Comparison of ENCODE assay signal across 14 mouse cellular contexts in the genomic region with DNA sequence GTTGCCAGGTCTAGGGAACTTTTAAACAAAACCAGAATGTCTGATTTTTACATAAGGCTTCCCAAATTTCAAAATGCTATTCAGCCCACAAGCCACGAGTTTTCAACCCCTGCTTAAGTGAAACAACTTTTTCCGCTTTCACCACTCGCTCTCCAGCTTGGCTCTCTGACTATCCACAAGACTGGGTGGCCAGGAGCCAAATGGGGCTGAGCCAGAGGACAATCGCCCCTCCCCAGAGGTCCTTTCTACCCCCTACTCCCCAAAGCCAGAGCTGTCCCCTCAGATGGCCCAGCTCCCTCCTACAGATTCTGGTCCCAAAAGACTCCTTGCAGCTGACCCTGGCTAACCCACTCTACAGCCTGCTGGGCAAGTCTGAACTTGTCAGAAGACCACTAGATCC. TPM values are rescaled to one million over a fixed set of nuclear protein-coding genes. Genes with fewer than 3 reads are reported as not detected.
A peak's percentile ranks its signal among the peaks of the same experiment; 100 is the strongest.
DNase-seq lines count a peak whose midpoint lies in the region; ATAC-seq and TF ChIP-seq lines count a peak whose summit lies in the region.
"Had no signal": no experiment of that assay in that cellular context is flagged by ENCODE, and none has a peak within 500 bp of the region (broad histone marks: within the 10 kb centered on the region; RNA-seq: fewer than 3 reads in every experiment).

No protein-coding gene starts in this region.

- WGBS in lung, postnatal 0 days, result 48% methylated on average over 4 of the region's 4 CpGs
- 47% methylated on average over 4 of the region's 4 CpGs for WGBS in limb, embryonic 14.5 days

- H3K27ac ChIP-seq in lung, postnatal 0 days (ENCODE audit: low read length), result no peak overlapping the region
- H3K27ac ChIP-seq in limb, embryonic 14.5 days (replicated peaks; ENCODE audit: low read depth, low read length), result no peak overlapping the region
- H3K27ac ChIP-seq: liver, embryonic 14.5 days had no signal

- no peak overlapping the region for H3K9ac ChIP-seq in lung, postnatal 0 days (replicated peaks; ENCODE audit: low read depth)
- no peak overlapping the region for H3K9ac ChIP-seq in limb, embryonic 14.5 days (ENCODE audit: low read depth, low read length, severe bottlenecking)
- H3K9ac ChIP-seq: liver, embryonic 14.5 days had no signal

- no peak for ATAC-seq in lung, postnatal 0 days
- ATAC-seq in limb, embryonic 14.5 days (ENCODE audit: low FRiP score, low read depth), result no peak
- ATAC-seq: midbrain, embryonic 16.5 days had no signal

- no peak for TF ChIP-seq POLR2A in limb, embryonic 14.5 days (IDR thresholded peaks at IDR 0.05; ENCODE audit: borderline replicate concordance, extremely low read depth, insufficient read depth, insufficient read length)

- H3K36me3 ChIP-seq in lung, postnatal 0 days (ENCODE audit: insufficient read depth, low read length), result no peaks in the 10 kb centered on the region
- peaks cover 7% of the 10 kb centered on the region for H3K36me3 ChIP-seq in limb, embryonic 14.5 days (ENCODE audit: control insufficient read depth, insufficient read depth, low read length)
- H3K36me3 ChIP-seq: G1E had no signal

- no peak overlapping the region for H3K4me3 ChIP-seq in lung, postnatal 0 days (ENCODE audit: low read depth, low read length)
- no peak overlapping the region for H3K4me3 ChIP-seq in limb, embryonic 14.5 days (replicated peaks; ENCODE audit: low read length)

- TF ChIP-seq EP300 in lung, postnatal 0 days (IDR thresholded peaks at IDR 0.05), result no peak

- no peaks in the 10 kb centered on the region for H3K4me1 ChIP-seq in lung, postnatal 0 days (ENCODE audit: insufficient read depth, low read depth, low read length)
- H3K4me1 ChIP-seq in limb, embryonic 14.5 days (ENCODE audit: control insufficient read depth, insufficient read depth, low read length), result peaks cover 18% of the 10 kb centered on the region

- H3K9me3 ChIP-seq in lung, postnatal 0 days (ENCODE audit: low read length), result no peaks in the 10 kb centered on the region
- no peaks in the 10 kb centered on the region for H3K9me3 ChIP-seq in limb, embryonic 14.5 days (ENCODE audit: control insufficient read depth, low read length)

- DNase-seq in cerebellum, postnatal 10 days, result peak; percentile 59 to 68
- DNase-seq in cerebellum, adult 9-10 months, result no peak
- peak; percentile 57 for DNase-seq in lung, postnatal 10 days
- DNase-seq in lung, postnatal 0 days (ENCODE audit: low spot score), result no peak
- peak; percentile 57 for DNase-seq in gastrocnemius, postnatal 25 days
- peak; percentile 56 for DNase-seq in limb, embryonic 14.5 days (ENCODE audit: low spot score)
- no peak for DNase-seq in frontal cortex, postnatal 36 days (ENCODE audit: low spot score in 2 of 2)
- DNase-seq in adrenal gland, adult 2 months, result no peak
- DNase-seq: kidney, adult 9 months; right cerebral cortex, postnatal 25 days; thymus, adult 2 months had no signal

- TF ChIP-seq CTCF in lung, postnatal 0 days (IDR thresholded peaks at IDR 0.05), result no peak

- peaks cover 8% of the 10 kb centered on the region; the same call in 1 of the 2 replicates for H3K27me3 ChIP-seq in lung, postnatal 0 days (replicated peaks; ENCODE audit: insufficient read depth, low read length)
- no peaks in the 10 kb centered on the region for H3K27me3 ChIP-seq in limb, embryonic 14.5 days (ENCODE audit: control insufficient read depth, insufficient read depth, low read length)

- no peak overlapping the region for H3K4me2 ChIP-seq in lung, postnatal 0 days (replicated peaks; ENCODE audit: low read depth, low read length)
- no peak overlapping the region for H3K4me2 ChIP-seq in limb, embryonic 14.5 days (replicated peaks; ENCODE audit: low read depth, low read length, severe bottlenecking)

RNA-seq across cellular contexts. Expression of a gene that starts 1.1 kb away (rescaled TPM):
- 161 and 195 TPM in 2 replicates for polyA plus RNA-seq in lung, postnatal 0 days (2015; fragmentation: Nextera tagmentation; extraction: Ambion mirVana)
- total RNA-seq in gastrocnemius, postnatal 25 days (2021), result 10 to 100 TPM; 58.4 to 66.3 TPM
- 295 and 361 TPM in 2 replicates for polyA plus RNA-seq in limb, embryonic 14.5 days (2012; rRNA removed)
- 338 and 372 TPM in 2 replicates for polyA plus RNA-seq in limb, embryonic 14.5 days (2014; fragmentation: Nextera tagmentation; extraction: Ambion mirVana)
- total RNA-seq in adrenal gland, adult 2 months (2021), result 10 to 100 TPM; 21.6 to 38.8 TPM
- 20.9 and 22.4 TPM in 2 replicates for polyA plus RNA-seq in adrenal gland, adult 2 months (2012; rRNA removed)
- polyA plus RNA-seq: G1E had no signal

RNA-seq across cellular contexts. Expression of a gene that starts 29.1 kb away (rescaled TPM):
- polyA plus RNA-seq in lung, postnatal 0 days (2015; fragmentation: Nextera tagmentation; extraction: Ambion mirVana), result 7.6 and 9.4 TPM in 2 replicates
- under 1 TPM; 0.28 to 0.78 TPM for total RNA-seq in gastrocnemius, postnatal 25 days (2021)
- 10.6 and 11.2 TPM in 2 replicates for polyA plus RNA-seq in limb, embryonic 14.5 days (2012; rRNA removed)
- 13.7 and 14.7 TPM in 2 replicates for polyA plus RNA-seq in limb, embryonic 14.5 days (2014; fragmentation: Nextera tagmentation; extraction: Ambion mirVana)
- total RNA-seq in adrenal gland, adult 2 months (2021), result 10 to 100 TPM in 1 of 2 experiments, 1 to 10 TPM in 1; 3.1 to 15.5 TPM
- polyA plus RNA-seq in adrenal gland, adult 2 months (2012; rRNA removed), result 1.9 and 2.9 TPM in 2 replicates
- polyA plus RNA-seq: G1E had no signal

Comparison
In these comparisons a context has a peak if more than half of its experiments do, and no peak if none do; other contexts are left out.
1. DNase-seq: peak in cerebellum, postnatal 10 days (2 of 2), lung, postnatal 10 days (single experiment), gastrocnemius, postnatal 25 days (single experiment) and limb, embryonic 14.5 days (single experiment); none in cerebellum, adult 9-10 months (single experiment), lung, postnatal 0 days (single experiment), frontal cortex, postnatal 36 days (0 of 2) and adrenal gland, adult 2 months (single experiment).